Mouse (Mus musculus) kidney, adult 18-20 months (tissue): Measurements from ENCODE around the gene Adrb1.

Experiments
- DNase-seq: peaks from one replicate; pipeline ENCODE4 v3.0.0; 2021

The Adrb1 gene

DNA sequence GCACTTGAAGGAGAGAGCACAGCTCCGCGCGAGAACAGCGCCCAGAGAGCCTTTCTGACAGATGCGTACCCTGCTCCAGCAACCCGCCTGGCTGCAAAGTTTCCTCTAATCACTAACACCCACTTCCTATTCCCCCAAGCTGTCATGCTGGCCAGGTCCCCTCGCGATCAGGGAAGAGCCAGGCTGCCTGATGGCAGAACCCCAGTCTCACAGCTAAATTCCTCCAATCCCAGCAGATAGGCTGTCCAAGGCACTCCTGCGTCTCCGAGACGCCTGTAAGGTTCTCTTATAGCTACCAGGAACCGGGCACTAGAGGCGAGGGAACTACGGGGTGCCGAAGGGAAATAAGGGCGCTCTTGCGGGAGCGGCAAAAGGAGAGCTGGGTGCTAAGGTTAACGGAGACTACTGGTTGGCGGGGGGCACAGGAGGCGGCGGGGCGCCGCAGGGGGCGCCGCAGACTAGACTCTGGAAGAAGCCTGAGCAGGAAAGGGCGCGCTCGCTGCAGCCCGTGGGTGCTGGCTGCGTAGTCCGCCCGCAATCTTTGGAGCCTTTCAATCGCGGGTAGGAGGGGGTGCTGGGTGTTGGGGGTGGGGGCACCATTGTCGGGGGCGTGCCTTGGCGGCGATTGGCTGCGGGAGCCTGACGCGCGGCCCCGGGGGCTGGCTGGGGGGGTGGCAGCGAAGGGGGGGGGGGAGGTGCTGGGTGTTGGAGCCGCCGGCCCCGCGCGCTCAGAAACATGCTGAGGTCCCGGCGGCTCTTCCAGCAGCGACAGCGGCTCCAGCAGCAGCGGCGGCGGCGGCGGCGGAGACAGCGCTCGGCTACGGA, at the start of gene Adrb1:
Gene Adrb1 (plus strand): TSS at position 813 of the 825 bp plus-strand sequence.
- peak; percentile 60 for DNase-seq

DNA sequence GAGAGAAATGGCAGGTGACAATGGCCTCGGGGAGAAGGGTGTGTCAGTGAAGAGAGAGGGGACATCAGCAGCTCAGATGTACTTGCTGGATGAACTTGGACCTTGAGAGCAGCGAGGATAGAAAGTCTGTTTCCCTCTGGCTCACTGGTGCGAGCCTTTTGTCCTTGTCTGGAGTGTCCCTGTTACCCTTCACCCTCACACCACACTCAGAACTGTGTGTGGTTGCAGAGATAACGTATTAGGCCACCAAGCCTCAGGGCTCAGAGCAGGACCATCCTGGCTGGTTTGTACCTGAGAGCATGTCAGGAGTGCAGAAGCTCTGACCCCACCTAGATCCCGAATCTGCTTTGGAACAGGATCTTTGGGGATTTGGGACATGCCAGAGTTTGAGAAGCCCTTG, 46.3 kb upstream of the Adrb1 start:
- DNase-seq: no peak

DNA sequence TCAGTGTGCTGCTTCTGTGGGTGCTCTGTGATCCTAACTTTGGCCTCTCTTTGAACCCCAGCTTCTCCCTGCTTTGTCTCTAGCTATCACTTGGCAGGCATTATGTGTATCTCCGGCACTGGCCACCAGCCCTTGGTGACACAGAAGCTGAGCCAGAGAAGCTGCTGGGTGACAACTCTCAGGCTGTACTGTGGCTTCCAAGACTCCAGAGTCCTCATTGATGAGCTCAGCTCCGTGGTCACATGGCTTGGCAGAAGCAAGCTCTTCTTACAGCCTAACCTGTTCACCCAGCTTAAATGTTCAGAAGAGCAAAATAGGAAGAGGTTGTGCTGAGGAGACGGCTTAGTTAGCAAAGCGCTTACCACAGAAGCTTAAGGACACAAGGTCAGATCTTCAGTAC, 45.5 kb upstream of the Adrb1 start:
- DNase-seq: no peak

DNA sequence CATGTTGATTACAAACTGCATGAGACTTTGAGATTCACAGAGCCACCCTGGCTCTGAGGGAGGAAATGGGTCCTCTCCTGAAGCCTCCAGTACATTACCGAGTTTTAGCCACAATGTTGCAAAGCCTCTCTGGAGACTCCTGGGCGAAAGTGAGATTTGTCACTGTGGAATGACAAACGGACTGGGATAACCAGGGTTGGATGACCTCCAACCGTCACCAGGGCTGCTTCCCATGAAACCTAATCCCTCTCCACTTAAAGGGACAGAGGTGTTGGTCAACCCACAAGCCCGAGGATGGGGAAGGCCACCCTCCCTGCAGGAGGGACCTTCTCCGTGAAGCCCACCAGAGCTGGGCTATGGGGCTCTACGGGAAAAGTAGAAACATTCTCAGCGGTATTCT, 44.4 kb upstream of the Adrb1 start:
- no peak for DNase-seq

DNA sequence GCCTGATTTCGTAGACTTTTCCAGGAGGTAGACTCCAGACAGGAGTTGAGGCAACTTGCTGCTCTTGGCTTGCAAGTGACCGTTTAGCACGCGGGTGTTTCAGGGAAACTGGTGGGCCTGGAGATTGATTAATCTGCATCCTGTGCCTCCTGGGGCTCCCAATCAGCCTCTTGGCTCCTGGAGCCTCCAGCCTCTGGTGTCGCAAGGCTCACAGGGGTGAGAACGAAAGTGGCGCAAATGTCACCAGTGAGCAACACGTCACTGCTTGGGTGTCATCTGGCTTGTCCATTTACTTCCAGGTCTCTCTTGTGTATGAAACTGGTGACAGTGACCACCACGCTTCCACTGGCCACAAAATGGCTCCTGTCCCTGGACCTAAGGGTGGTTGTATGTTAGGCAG, 43.5 kb upstream of the Adrb1 start:
- no peak for DNase-seq

DNA sequence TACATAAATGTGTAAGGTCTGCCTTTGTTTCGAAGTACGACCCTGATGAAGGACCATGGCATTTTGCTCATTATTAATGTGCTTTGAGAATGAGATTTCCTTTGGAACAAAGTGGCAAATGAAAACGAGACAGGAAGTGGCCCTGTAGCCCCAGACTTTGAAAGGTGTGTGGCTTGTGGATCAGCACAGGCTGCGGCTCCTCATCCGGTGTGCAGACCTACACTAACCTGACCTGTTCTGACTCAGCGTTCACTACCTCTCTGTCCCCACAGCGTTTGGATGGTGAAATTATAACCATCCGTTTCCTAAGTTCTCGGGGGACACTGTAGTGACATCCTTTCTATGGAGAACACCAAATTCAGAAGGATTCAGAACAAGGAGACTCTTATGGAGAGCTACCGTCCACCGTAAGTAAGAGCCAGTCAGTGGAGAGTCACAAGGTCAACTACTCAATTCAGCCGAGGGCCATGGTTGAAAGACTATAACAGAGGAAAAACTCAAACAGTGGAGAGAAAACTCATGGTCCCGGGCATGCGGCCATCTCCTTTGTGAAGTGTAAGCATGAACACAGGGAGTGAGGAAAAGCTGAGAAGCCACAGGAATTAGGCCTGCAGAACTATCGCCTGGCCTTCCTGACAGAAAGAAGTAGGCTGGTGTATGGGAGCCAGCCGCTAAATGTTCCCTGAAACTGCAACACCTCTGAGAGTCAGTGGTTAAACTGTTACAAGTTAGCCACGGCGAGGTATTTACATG, 42.6 kb upstream of the Adrb1 start:
- DNase-seq: no peak

DNA sequence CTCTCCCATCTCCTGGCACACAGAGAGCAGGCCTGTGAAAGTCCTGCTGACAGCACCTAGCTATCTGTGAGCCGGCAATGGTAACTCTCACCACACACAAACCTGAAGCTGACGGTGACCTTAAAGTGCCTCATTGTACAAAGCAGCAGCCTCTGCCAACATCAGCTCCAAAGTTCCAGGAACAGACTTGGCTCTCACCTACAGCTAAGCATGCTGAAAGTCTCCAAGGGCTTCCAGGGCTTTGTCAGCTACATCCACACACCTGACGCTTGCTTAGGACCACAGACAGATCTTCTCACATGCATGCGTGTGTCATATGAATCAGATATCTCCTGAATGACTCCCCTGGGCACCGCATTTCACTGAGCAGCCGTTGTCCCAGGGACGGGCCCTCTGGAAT, 42.0 kb upstream of the Adrb1 start:
- peak; percentile 41 for DNase-seq

DNA sequence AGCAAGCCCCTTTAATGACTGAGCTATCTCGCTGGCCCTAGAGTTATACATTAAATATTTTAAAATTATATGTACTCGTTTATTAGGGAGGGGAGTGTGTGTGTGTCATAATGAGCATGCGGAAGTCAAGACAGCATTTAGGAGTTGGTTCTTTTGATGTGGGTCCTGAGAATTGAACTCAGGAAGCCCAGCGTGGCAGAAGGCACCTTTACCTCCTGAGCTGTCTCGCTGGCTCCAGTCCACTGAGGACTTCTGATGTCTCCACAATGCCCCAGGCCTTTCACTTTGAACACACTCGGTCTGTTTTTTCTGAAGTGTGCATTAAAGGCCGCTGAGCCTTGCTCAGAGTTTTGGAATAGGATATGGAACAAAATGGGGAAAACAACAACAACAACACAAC, 39.7 kb upstream of the Adrb1 start:
- no peak for DNase-seq

DNA sequence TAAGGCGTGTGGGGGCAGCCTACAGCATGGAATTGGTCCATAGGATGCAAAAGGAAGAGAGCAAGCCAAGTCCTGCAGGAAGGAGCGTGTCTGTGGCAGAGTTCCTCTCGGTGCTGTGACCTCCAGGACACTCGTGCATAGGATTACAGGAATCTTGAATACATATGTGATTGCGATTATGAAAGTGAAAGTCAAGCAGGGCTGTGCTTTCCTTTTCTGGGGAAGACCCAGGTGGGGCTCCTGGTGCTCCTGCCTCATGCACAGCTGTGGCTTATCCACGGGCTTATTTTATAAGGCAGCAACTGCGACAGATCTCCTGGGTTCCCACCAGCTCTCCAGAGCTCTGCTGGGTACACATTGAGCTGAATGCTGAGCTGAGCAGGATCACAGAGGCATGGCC, 39.2 kb upstream of the Adrb1 start:
- DNase-seq: no peak

DNA sequence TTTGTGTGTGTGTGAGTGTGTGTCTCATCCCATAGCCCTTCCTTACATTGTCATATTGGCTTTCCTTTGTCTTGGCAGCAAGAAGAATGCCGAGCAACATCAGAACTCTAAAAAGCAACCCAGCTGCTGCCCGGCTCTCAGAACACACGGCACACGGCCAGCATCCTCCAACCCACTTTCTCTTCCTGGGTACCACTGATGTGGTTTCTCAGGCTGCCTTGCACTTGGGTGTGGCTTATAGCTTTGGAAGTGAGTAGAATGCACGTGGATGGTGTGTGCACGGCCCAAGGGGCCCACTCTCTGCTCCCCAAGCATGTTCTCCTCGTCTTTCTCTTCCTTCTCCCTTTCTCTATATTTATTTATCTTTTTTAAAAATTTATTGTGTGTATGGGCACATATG, 36.5 kb upstream of the Adrb1 start:
- DNase-seq: no peak

DNA sequence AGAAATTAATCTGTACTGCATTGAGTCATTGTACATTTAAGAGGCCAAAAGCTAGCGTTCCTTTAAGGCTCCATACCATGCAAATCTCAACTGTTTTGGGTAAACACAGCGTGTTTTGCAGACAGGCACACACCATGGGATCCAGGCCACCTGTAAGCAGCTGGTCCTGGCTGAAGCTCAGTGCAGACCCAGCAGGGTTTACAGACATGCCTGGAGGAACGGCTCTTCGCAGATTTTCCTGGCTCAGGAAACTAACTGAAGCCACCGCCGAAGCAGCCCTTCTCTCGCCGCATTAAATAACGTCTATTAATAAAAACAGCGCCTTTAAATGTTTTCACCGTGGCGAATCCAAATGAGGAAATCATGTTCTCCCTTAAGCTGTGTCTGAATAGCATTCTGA, 35.8 kb upstream of the Adrb1 start:
- no peak for DNase-seq

DNA sequence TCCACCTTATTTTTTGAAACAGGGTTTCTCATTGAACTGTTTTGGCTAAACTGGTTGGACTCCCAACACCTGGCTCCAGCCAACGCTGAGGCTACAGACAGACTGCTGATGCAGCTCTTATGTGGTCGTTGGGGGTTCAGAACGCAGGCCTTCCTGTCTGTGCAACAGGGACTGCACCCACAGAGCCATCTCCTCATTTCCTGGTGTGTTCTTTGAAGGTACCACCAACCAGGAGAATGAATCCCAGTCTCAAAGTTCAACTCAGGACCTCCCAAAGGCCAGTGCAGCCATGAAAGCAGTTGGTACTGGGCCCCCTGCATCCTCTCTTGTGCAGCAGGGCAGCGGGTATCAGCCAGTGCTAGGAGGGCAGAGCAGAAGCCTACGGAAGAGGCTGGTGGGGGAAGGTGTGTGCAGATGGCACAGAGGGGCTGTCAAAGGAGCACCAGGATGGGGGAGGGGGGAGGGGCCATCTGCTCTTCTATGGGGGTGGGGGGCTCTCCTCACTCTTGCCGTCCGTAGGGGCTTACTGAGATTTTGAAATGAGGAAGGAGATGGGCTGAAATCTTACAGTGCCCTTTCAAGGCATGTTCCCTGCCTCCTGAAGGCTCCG, 34.9 kb upstream of the Adrb1 start:
- no peak for DNase-seq

DNA sequence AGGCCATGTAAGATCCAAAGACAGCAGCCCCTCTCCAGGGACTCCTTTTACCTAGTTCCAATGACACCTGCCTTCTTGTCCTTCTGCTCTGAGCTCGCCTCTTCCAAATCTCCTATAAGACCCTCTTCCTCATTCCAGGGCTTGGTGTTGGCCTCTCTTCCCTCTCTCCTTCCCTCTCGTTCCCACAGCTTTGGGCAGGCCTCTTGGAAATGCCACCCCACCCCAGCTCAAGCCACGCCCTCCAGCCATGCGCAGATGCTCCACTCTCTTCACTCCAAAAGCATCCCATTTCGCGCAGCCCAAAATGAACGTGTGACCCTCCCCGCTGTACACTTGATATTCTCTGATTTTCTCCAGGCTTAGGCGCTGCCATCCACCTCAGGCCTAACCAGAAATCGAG, 34.3 kb upstream of the Adrb1 start:
- DNase-seq: no peak

DNA sequence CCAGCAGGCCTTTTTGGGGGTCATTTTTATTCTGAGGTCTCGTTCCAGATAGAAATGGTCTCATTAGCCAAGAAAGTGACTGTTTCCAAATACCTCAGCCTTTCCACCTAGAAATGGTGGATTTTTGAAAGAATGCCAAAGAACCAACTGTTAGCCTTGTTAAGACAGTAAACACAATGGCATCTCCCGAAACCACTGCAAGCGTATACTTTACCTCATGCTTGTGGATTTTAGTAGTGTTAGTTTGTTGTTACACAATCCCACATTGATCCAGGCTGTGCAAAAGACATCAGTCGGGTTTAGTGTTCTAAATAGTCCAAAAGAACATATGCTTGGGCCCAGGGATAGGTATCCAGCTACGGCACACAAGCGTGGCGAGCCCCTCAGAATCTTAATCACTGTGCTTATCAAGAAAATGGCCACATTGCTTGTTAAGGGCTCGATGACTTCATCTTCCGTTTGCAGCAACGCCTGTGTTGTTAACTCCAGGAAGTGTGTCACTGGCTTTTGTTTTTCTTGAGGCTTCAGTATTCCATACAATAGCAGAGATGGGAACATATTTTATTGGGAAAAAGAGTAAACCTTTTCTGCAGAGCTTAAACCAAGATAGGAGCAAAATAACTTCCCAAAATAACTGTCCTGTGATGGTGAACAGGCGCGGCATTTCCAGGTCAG, 33.2 kb upstream of the Adrb1 start:
- DNase-seq: no peak

DNA sequence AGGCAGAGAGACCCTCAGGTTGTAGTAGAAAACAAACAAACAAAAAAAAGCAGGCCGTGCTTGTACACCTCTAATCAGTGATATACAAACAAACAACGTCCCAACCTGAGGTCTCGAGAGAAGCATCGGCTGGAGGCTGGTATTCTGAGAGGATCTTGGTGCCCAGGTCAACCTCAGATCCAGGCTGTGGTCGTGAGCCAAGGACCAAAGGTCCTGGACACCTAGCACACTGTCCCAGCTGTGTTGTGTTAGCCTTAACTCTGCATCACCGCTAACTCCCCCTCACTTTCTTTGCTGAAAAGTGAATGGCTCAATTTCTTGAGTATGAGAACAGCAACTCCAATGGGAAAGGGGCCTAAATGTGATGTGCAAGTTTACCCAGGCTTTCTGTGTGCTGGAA, 32.5 kb upstream of the Adrb1 start:
- no peak for DNase-seq

DNA sequence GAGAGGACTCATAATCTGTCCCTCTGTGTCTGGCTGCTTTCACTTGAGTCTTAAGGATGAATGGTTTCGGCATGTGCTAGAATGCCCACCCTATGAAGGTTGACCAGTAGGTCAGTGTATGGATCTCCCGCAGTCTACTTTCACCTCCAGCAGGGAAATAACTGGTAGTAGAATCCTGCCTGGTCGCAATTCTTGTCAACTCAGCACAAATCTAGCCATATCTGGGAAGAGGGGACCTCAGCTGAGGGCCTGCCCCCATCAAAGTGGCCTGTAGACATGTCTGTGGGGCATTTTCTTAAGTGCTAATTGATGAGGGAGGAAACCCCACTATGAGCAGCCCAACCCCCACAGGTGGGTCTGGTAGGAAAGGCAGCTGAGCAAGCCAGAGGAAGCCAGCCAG, 30.9 kb upstream of the Adrb1 start:
- no peak for DNase-seq

DNA sequence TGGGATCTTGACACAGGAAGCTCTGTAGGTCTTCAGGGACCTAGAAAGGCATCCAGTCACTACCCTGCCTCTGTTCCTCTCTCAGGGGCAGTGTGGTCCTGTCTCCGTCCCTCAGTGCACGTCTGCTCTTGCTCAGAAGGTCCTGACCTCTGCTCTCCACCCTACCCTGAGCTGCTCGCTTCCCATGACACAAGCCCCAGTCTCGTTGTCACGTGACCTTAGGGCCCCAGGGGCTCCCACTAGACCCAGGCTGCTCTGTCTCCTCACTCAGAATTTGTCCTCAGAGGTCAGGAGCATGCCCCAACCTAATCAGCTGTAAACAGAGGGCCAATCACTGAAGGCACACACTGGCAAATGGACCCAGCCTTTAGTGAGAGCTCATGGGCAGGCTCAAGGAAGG, 29.5 kb upstream of the Adrb1 start:
- DNase-seq: no peak

DNA sequence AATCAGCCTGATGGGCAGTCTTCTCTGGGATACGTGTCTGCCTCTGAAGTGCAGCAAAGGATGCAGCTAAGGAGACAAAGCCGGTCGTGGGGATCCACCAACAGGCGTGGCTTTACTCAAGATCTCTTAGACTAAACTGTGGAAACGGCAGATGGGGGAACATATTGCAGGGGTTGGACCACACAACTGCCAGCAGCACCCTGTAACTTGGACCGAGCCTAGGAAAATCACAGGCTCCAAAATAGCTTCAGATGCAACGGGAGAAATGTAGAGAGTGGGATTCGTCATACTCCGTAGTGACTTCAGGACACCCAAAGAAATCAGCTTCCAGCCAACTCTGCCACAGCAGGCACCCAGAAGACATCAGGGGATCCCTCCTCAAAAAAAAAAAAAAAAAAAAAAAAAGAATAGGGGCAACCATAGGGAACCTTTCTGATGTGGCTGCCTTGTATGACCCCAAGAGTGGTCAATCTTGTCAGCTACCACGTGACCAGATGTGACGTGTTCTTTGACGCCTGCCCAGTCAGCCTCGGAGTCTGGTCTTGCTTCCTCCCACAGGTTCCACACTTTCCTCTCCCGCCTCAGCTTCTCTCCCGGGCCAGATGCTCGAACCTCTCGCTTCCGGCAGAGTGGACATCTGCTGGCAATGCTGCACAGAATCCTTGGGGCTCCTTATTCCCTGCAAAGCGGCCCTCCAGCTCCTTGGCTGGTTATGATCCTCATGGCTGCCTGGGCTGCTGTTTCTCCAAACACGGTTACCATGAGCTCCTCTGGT, 24.4 kb upstream of the Adrb1 start:
- DNase-seq: no peak

DNA sequence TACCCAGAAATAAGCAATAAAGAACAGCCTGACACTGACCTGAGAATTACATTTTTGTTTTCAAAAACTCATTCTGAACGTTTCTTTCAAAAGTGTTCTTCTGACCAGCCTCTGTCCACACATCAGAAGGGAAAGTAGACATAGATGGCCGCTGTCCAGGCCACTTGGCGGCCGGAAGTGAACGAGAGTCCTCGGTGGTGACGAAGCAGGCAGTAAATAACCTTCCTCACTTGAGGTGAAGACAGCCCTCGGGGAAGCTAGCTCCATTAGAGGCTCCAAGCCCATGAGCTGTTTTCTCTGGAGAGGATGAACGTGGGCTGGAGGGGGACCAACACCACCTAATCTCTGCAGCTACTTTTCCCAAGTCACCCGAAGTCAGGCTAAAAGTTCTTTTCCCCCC, 21.2 kb upstream of the Adrb1 start:
- no peak for DNase-seq

DNA sequence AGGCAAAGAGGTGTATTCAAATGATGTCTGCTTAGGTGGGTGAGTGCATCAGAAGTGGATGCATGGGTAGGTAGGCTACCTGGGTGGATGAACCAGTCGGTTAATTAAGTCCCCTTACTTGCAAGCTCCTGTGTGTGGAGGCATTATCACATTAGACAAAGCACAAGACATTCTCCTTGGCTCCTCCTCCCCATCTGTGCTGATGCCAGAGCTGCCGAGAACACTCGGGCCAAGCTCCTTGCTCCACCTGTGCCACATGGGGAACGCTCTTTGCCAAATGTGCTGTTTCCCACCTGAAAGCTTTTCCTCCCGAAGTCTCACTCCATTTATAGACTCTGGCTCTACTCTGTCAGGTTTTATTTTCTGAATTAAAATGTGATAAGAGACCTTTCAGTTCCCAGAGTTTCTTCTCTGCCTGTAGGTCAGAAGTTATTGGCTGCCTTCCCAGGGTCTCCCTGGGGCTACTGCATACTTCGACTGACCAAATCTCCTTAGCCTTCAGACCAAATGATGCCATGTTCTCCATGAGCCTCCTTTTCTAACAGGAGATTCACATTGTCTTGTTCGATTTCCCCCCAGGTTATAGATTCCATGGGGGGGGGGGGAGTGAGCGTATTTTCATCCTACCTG, 20.5 kb upstream of the Adrb1 start:
- no peak for DNase-seq

DNA sequence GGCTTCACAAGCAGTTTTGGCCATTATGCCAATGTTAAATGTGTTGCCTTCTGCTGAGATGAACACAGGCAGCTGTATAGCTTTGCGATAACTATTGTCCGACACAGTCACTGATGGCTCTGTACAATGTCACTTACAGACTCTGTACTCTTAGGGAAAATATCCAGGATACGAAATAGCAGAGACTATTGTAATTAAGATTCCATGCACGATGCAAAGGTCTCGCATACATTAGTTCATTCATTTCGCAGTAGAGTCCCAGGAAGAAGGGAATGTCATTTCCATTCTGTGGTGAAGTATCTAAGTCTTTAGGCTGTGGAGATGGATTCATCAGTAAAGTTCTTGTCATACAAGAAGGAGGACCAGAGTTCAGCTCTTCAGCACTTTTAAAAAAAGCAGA, 20.0 kb upstream of the Adrb1 start:
- DNase-seq: no peak
